Mouse (Mus musculus) forebrain, embryonic 16.5 days (tissue): ENCODE measurements around the gene Trnau1ap. TPM values are rescaled to one million over a fixed set of nuclear protein-coding genes. Genes with fewer than 3 reads are reported as not detected.
A peak's percentile ranks its signal among the peaks of the same experiment; 100 is the strongest.

Experiments
- ATAC-seq: fragments of 200-750 bp; cut with Nextera tagmentation; 2 replicates; pipeline ENCODE4 v1.8.0; 2017; ENCODE audit warnings: mild to moderate bottlenecking, moderate library complexity
- H3K27ac ChIP-seq: fragments of 300-500 bp; sonication (generic); 2 replicates; pipeline ENCODE4 v1.5.1; 2014; ENCODE audit warnings: low read length, control low read depth
- H3K27me3 ChIP-seq: fragments of 300-500 bp; sonication (generic); replicated peaks from 2 replicates; pipeline ENCODE4 v1.6.1; 2014; ENCODE audit warnings: low read length; ENCODE audit not compliant: control insufficient read depth, insufficient read depth
- H3K36me3 ChIP-seq: fragments of 300-500 bp; sonication (generic); 2 replicates; pipeline ENCODE4 v1.6.1; 2014; ENCODE audit not compliant: control insufficient read depth, insufficient read depth
- H3K4me1 ChIP-seq: fragments of 300-500 bp; sonication (generic); replicated peaks from 2 replicates; pipeline ENCODE4 v1.6.1; 2014; ENCODE audit warnings: low read length; ENCODE audit not compliant: control insufficient read depth, insufficient read depth
- H3K4me2 ChIP-seq: fragments of 300-500 bp; sonication (generic); 2 replicates; pipeline ENCODE4 v1.6.1; 2014; ENCODE audit warnings: mild to moderate bottlenecking, low read length, control low read depth
- H3K4me3 ChIP-seq: fragments of 300-500 bp; sonication (generic); replicated peaks from 2 replicates; pipeline ENCODE4 v1.5.1; 2014; ENCODE audit warnings: mild to moderate bottlenecking, low read length, control low read depth
- H3K9ac ChIP-seq: fragments of 300-500 bp; sonication (generic); replicated peaks from 2 replicates; pipeline ENCODE4 v1.6.1; 2014; ENCODE audit warnings: low read depth, low read length, control low read depth
- H3K9me3 ChIP-seq: fragments of 300-500 bp; sonication (generic); 2 replicates; pipeline ENCODE4 v1.6.1; 2016; ENCODE audit warnings: low read length; ENCODE audit not compliant: control insufficient read depth
- WGBS: fragments of 180-500 bp; shearing (Covaris S2); extraction: QIAGEN DNeasy Blood & Tissue Kit; methylation state at CpG from one replicate; pipeline ENCODE4 v1.1.7; 2014; 5-methylcytosine and 5-hydroxymethylcytosine counted together
- polyA plus RNA-seq: library from polyadenylated mRNA; unstranded; fragments of >200 nt; fragmentation: Nextera tagmentation; extraction: Ambion mirVana; gene quantifications from 2 replicates; pipeline ENCODE4 v1.2.1, GENCODE M21; 2015

Gene Trnau1ap
- polyA plus RNA-seq, 1 experiment from 2014 or later: 86.4 TPM

GRCm38 (mm10) chr4:132326481-132326880 is 2.9 kb downstream of the Trnau1ap start:
- Histone ChIP-seq H3K4me3 (no peak overlapping the region), H3K4me2 (no peak overlapping the region), H3K4me1 (peaks cover 12% of the 10 kb centered on the region), H3K9ac (no peak overlapping the region), H3K36me3 (peaks cover 15% of the 10 kb centered on the region), H3K27ac (no peak overlapping the region), H3K9me3 (no peaks in the 10 kb centered on the region), H3K27me3 (no peaks in the 10 kb centered on the region)
- no peak for ATAC-seq
- WGBS: 77% methylated on average over 5 of the region's 5 CpGs

- ATAC-seq: no peak
- no peak overlapping the region for H3K4me2 ChIP-seq
- H3K27ac ChIP-seq: no peak overlapping the region
- no peaks in the 10 kb centered on the region for H3K27me3 ChIP-seq
- H3K4me3 ChIP-seq: no peak overlapping the region
- no peaks in the 10 kb centered on the region for H3K9me3 ChIP-seq
- peaks cover 30% of the 10 kb centered on the region for H3K36me3 ChIP-seq
- 86% methylated on average over 8 of the region's 8 CpGs for WGBS
- H3K9ac ChIP-seq: no peak overlapping the region
- H3K4me1 ChIP-seq: no peaks in the 10 kb centered on the region
Measured at GRCm38 (mm10) chr4:132315711-132316110, 13.6 kb downstream of the Trnau1ap start.

- Histone ChIP-seq H3K27me3 (no peaks in the 10 kb centered on the region), H3K9ac (no peak overlapping the region), H3K27ac (no peak overlapping the region), H3K4me1 (peaks cover 11% of the 10 kb centered on the region), H3K36me3 (peaks cover 29% of the 10 kb centered on the region), H3K4me2 (no peak overlapping the region), H3K4me3 (no peak overlapping the region), H3K9me3 (no peaks in the 10 kb centered on the region)
- 89% methylated on average over 5 of the region's 5 CpGs for WGBS
- ATAC-seq: no peak
Measured at GRCm38 (mm10) chr4:132312627-132313026, 16.7 kb downstream of the Trnau1ap start.

- no peak for ATAC-seq
Measured at GRCm38 (mm10) chr4:132311801-132312200, 17.5 kb downstream of the Trnau1ap start.

GRCm38 (mm10) chr4:132311209-132311608 is 18.1 kb downstream of the Trnau1ap start:
- Histone ChIP-seq H3K27me3 (no peaks in the 10 kb centered on the region), H3K9me3 (no peaks in the 10 kb centered on the region), H3K27ac (no peak overlapping the region), H3K4me3 (no peak overlapping the region), H3K9ac (no peak overlapping the region), H3K4me2 (no peak overlapping the region), H3K36me3 (peaks cover 25% of the 10 kb centered on the region), H3K4me1 (peaks cover 11% of the 10 kb centered on the region)
- WGBS: 25% methylated on average over 1 of the region's 1 CpGs
- ATAC-seq: no peak

More at GRCm38 (mm10) chr4:132311801-132312200, 17.5 kb downstream of the Trnau1ap start:
- 48% methylated on average over 3 of the region's 3 CpGs for WGBS
- no peaks in the 10 kb centered on the region for H3K27me3 ChIP-seq
- no peak overlapping the region for H3K9ac ChIP-seq
- peaks cover 11% of the 10 kb centered on the region for H3K4me1 ChIP-seq
- no peak overlapping the region for H3K4me2 ChIP-seq
- no peak overlapping the region for H3K4me3 ChIP-seq
- peaks cover 27% of the 10 kb centered on the region for H3K36me3 ChIP-seq
- no peak overlapping the region for H3K27ac ChIP-seq
- H3K9me3 ChIP-seq: no peaks in the 10 kb centered on the region

- no peaks in the 10 kb centered on the region for H3K9me3 ChIP-seq
- 27% methylated on average over 10 of the region's 10 CpGs for WGBS
- peaks cover 21% of the 10 kb centered on the region for H3K36me3 ChIP-seq
- peaks cover 11% of the 10 kb centered on the region for H3K4me1 ChIP-seq
- no peak for ATAC-seq
- no peaks in the 10 kb centered on the region for H3K27me3 ChIP-seq
- peak overlapping the region; percentile 69 for H3K4me3 ChIP-seq
- peak overlapping the region; percentile 83 for H3K4me2 ChIP-seq
- peak overlapping the region; percentile 91 for H3K27ac ChIP-seq
- H3K9ac ChIP-seq: peak overlapping the region; percentile 82
Measured at GRCm38 (mm10) chr4:132309849-132310472, 19.4 kb downstream of the Trnau1ap start.

- 0 out of 2 replicates have a peak, but pooled peaks have one; percentile 11 for ATAC-seq
- Histone ChIP-seq H3K4me1 (peaks cover 11% of the 10 kb centered on the region), H3K9me3 (no peaks in the 10 kb centered on the region), H3K27ac (peak overlapping the region; percentile 91), H3K9ac (peak overlapping the region; percentile 82), H3K36me3 (peaks cover 21% of the 10 kb centered on the region), H3K4me3 (peak overlapping the region; percentile 69), H3K27me3 (no peaks in the 10 kb centered on the region), H3K4me2 (peak overlapping the region; percentile 83)
- 1% methylated on average over 15 of the region's 15 CpGs for WGBS
Measured at GRCm38 (mm10) chr4:132309140-132309848, 20.0 kb downstream of the Trnau1ap start.

- WGBS: under 1% methylated on average over 41 of the region's 41 CpGs
- peak overlapping the region; percentile 82 for H3K9ac ChIP-seq
- peak overlapping the region; percentile 83 for H3K4me2 ChIP-seq
- H3K4me3 ChIP-seq: peak overlapping the region; percentile 69
- ATAC-seq: peak; percentile 95
- no peaks in the 10 kb centered on the region for H3K27me3 ChIP-seq
- H3K4me1 ChIP-seq: peaks cover 11% of the 10 kb centered on the region
- no peaks in the 10 kb centered on the region for H3K9me3 ChIP-seq
- peaks cover 15% of the 10 kb centered on the region for H3K36me3 ChIP-seq
- peak overlapping the region; percentile 91 for H3K27ac ChIP-seq
Measured at GRCm38 (mm10) chr4:132308437-132309139, 20.8 kb downstream of the Trnau1ap start.

- no peak overlapping the region for H3K9ac ChIP-seq
- no peak overlapping the region for H3K27ac ChIP-seq
- no peaks in the 10 kb centered on the region for H3K27me3 ChIP-seq
- peaks cover 8% of the 10 kb centered on the region for H3K36me3 ChIP-seq
- no peaks in the 10 kb centered on the region for H3K9me3 ChIP-seq
- H3K4me2 ChIP-seq: no peak overlapping the region
- ATAC-seq: no peak
- 70% methylated on average over 6 of the region's 6 CpGs for WGBS
- peaks cover 11% of the 10 kb centered on the region for H3K4me1 ChIP-seq
- H3K4me3 ChIP-seq: no peak overlapping the region
Measured at GRCm38 (mm10) chr4:132306004-132306403, 23.3 kb downstream of the Trnau1ap start.
